Mouse (Mus musculus) limb, embryonic 12.5 days (tissue): ENCODE data around the gene Aldh5a1. TPM values are rescaled to one million over a fixed set of nuclear protein-coding genes. Genes with fewer than 3 reads are reported as not detected.

Experiments
- ATAC-seq: fragments of 200-750 bp; cut with Nextera tagmentation; 2 replicates; pipeline ENCODE4 v1.8.0; 2017; ENCODE audit warnings: low read depth, moderate TSS enrichment; ENCODE audit not compliant: insufficient number of reproducible peaks, insufficient read depth, low FRiP score, low TSS enrichment
- H3K27ac ChIP-seq: fragments of 300-500 bp; sonication (generic); 2 replicates; pipeline ENCODE4 v1.5.1; 2016; ENCODE audit warnings: mild to moderate bottlenecking, moderate library complexity
- H3K27me3 ChIP-seq: fragments of 300-500 bp; sonication (generic); 2 replicates; pipeline ENCODE4 v1.6.1; 2016; ENCODE audit warnings: mild to moderate bottlenecking, moderate library complexity
- H3K36me3 ChIP-seq: fragments of 300-500 bp; sonication (generic); 2 replicates; pipeline ENCODE4 v1.6.1; 2016; ENCODE audit warnings: mild to moderate bottlenecking, moderate library complexity
- H3K4me1 ChIP-seq: fragments of 300-500 bp; sonication (generic); replicated peaks from 2 replicates; pipeline ENCODE4 v1.6.1; 2016
- H3K4me2 ChIP-seq: fragments of 300-500 bp; sonication (generic); 2 replicates; pipeline ENCODE4 v1.6.1; 2016; ENCODE audit warnings: mild to moderate bottlenecking, moderate library complexity
- H3K4me3 ChIP-seq: fragments of 300-500 bp; sonication (generic); replicated peaks from 2 replicates; pipeline ENCODE4 v1.5.1; 2016; ENCODE audit warnings: mild to moderate bottlenecking
- H3K9ac ChIP-seq: fragments of 300-500 bp; sonication (generic); replicated peaks from 2 replicates; pipeline ENCODE4 v1.6.1; 2016; ENCODE audit warnings: mild to moderate bottlenecking, moderate library complexity
- H3K9me3 ChIP-seq: fragments of 300-500 bp; sonication (generic); 2 replicates; pipeline ENCODE4 v1.6.1; 2016; ENCODE audit warnings: mild to moderate bottlenecking, moderate library complexity
- WGBS: fragments of 180-500 bp; shearing (Covaris S2); methylation state at CpG from one replicate; pipeline ENCODE4 v1.1.7; 2016; 5-methylcytosine and 5-hydroxymethylcytosine counted together
- polyA plus RNA-seq: library from polyadenylated mRNA; unstranded; fragments of >200 nt; fragmentation: Nextera tagmentation; extraction: Ambion mirVana; gene quantifications from 2 replicates; pipeline ENCODE4 v1.2.1, GENCODE M21; 2016

The Aldh5a1 gene
- polyA plus RNA-seq, 1 experiment from 2014 or later = 6.0 TPM

GRCm38 (mm10) chr13:24955500-24955899 lies 18.0 kb upstream of the Aldh5a1 start:
- Histone ChIP-seq H3K4me1 (no peaks in the 10 kb centered on the region), H3K9me3 (no peaks in the 10 kb centered on the region), H3K9ac (no peak overlapping the region), H3K4me3 (no peak overlapping the region), H3K27ac (no peak overlapping the region), H3K27me3 (peaks cover 16% of the 10 kb centered on the region), H3K4me2 (no peak overlapping the region), H3K36me3 (no peaks in the 10 kb centered on the region)
- no peak for ATAC-seq
- WGBS = 5% methylated on average over 10 of the region's 10 CpGs

- H3K4me1 ChIP-seq = no peaks in the 10 kb centered on the region
- no peaks in the 10 kb centered on the region for H3K9me3 ChIP-seq
- peaks cover 16% of the 10 kb centered on the region for H3K27me3 ChIP-seq
- no peaks in the 10 kb centered on the region for H3K36me3 ChIP-seq
- no peak overlapping the region for H3K4me3 ChIP-seq
- H3K4me2 ChIP-seq = no peak overlapping the region
- no peak overlapping the region for H3K9ac ChIP-seq
- ATAC-seq = no peak
- WGBS = 30% methylated on average over 11 of the region's 11 CpGs
- H3K27ac ChIP-seq = no peak overlapping the region
Observed at GRCm38 (mm10) chr13:24955091-24955490, 17.6 kb upstream of the Aldh5a1 start.

GRCm38 (mm10) chr13:24952659-24953058 lies 15.2 kb upstream of the Aldh5a1 start:
- Histone ChIP-seq H3K4me3 (no peak overlapping the region), H3K27me3 (peaks cover 16% of the 10 kb centered on the region), H3K36me3 (no peaks in the 10 kb centered on the region), H3K4me2 (no peak overlapping the region), H3K9me3 (no peaks in the 10 kb centered on the region), H3K27ac (no peak overlapping the region), H3K9ac (no peak overlapping the region), H3K4me1 (no peaks in the 10 kb centered on the region)
- ATAC-seq = no peak
- WGBS = 70% methylated on average over 7 of the region's 7 CpGs

- H3K27ac ChIP-seq = no peak overlapping the region
- no peaks in the 10 kb centered on the region for H3K27me3 ChIP-seq
- no peak overlapping the region for H3K9ac ChIP-seq
- WGBS = 90% methylated on average over 6 of the region's 6 CpGs
- no peak for ATAC-seq
- no peak overlapping the region for H3K4me2 ChIP-seq
- no peaks in the 10 kb centered on the region for H3K9me3 ChIP-seq
- H3K36me3 ChIP-seq = no peaks in the 10 kb centered on the region
- H3K4me1 ChIP-seq = no peaks in the 10 kb centered on the region; the same call in 1 of the 2 replicates
- H3K4me3 ChIP-seq = no peak overlapping the region
Observed at GRCm38 (mm10) chr13:24948870-24949269, 11.4 kb upstream of the Aldh5a1 start.

GRCm38 (mm10) chr13:24947158-24947557 lies 9.7 kb upstream of the Aldh5a1 start:
- no peak overlapping the region for H3K9ac ChIP-seq
- H3K4me1 ChIP-seq = no peaks in the 10 kb centered on the region; the same call in 1 of the 2 replicates
- WGBS = 88% methylated on average over 5 of the region's 5 CpGs
- no peak overlapping the region for H3K27ac ChIP-seq
- ATAC-seq = no peak
- no peaks in the 10 kb centered on the region for H3K27me3 ChIP-seq
- H3K36me3 ChIP-seq = no peaks in the 10 kb centered on the region
- H3K4me2 ChIP-seq = no peak overlapping the region
- no peaks in the 10 kb centered on the region for H3K9me3 ChIP-seq
- no peak overlapping the region for H3K4me3 ChIP-seq

- ATAC-seq = no peak
- Histone ChIP-seq H3K9ac (no peak overlapping the region), H3K4me1 (no peaks in the 10 kb centered on the region; the same call in 1 of the 2 replicates), H3K4me2 (no peak overlapping the region), H3K27ac (0 out of 2 replicates have a peak overlapping the region, but pooled peaks have one; percentile 9), H3K36me3 (no peaks in the 10 kb centered on the region), H3K9me3 (no peaks in the 10 kb centered on the region), H3K27me3 (no peaks in the 10 kb centered on the region), H3K4me3 (no peak overlapping the region)
- WGBS = 30% methylated on average over 4 of the region's 4 CpGs
Observed at GRCm38 (mm10) chr13:24945567-24945966, 8.1 kb upstream of the Aldh5a1 start.

- H3K9ac ChIP-seq = no peak overlapping the region
- H3K27ac ChIP-seq = no peak overlapping the region
- H3K36me3 ChIP-seq = no peaks in the 10 kb centered on the region
- WGBS = 81% methylated on average over 8 of the region's 8 CpGs
- no peak overlapping the region for H3K4me2 ChIP-seq
- H3K4me1 ChIP-seq = peaks cover 3% of the 10 kb centered on the region; the same call in 1 of the 2 replicates
- H3K9me3 ChIP-seq = no peaks in the 10 kb centered on the region
- H3K4me3 ChIP-seq = no peak overlapping the region
- H3K27me3 ChIP-seq = no peaks in the 10 kb centered on the region; the same call in 1 of the 2 replicates
- ATAC-seq = no peak
Observed at GRCm38 (mm10) chr13:24943303-24943702, 5.8 kb upstream of the Aldh5a1 start.

GRCm38 (mm10) chr13:24942512-24943282 lies 5.2 kb upstream of the Aldh5a1 start, which contains the start of gene Gpld1:
Gene Gpld1, plus strand, starts transcription at chr13:24943152.
- H3K36me3 ChIP-seq = no peaks in the 10 kb centered on the region
- H3K4me3 ChIP-seq = no peak within 1 kb of the TSS
- no peaks in the 10 kb centered on the region for H3K9me3 ChIP-seq
- H3K27me3 ChIP-seq = peaks cover 3% of the 10 kb centered on the region; the same call in 1 of the 2 replicates
- no peak within 1 kb of the TSS for H3K4me2 ChIP-seq
- no peak within 1 kb of the TSS for H3K9ac ChIP-seq
- peaks cover 9% of the 10 kb centered on the region for H3K4me1 ChIP-seq
- H3K27ac ChIP-seq = no peak within 1 kb of the TSS
- no peak for ATAC-seq
- WGBS = 67% methylated on average over 17 of the region's 17 CpGs

GRCm38 (mm10) chr13:24939472-24939871 lies 2.0 kb upstream of the Aldh5a1 start:
- Histone ChIP-seq H3K9ac (no peak overlapping the region), H3K4me3 (no peak overlapping the region), H3K4me2 (no peak overlapping the region), H3K27me3 (peaks cover 3% of the 10 kb centered on the region; the same call in 1 of the 2 replicates), H3K36me3 (no peaks in the 10 kb centered on the region), H3K9me3 (no peaks in the 10 kb centered on the region), H3K4me1 (peaks cover 12% of the 10 kb centered on the region), H3K27ac (no peak overlapping the region)
- WGBS = 86% methylated on average over 9 of the region's 9 CpGs
- no peak for ATAC-seq

- H3K9me3 ChIP-seq = no peaks in the 10 kb centered on the region
- 32% methylated on average over 9 of the region's 9 CpGs for WGBS
- peaks cover 3% of the 10 kb centered on the region; the same call in 1 of the 2 replicates for H3K27me3 ChIP-seq
- no peak overlapping the region for H3K4me2 ChIP-seq
- ATAC-seq = no peak
- peaks cover 12% of the 10 kb centered on the region for H3K4me1 ChIP-seq
- H3K4me3 ChIP-seq = no peak overlapping the region
- no peaks in the 10 kb centered on the region for H3K36me3 ChIP-seq
- H3K27ac ChIP-seq = no peak overlapping the region
- no peak overlapping the region for H3K9ac ChIP-seq
Observed at GRCm38 (mm10) chr13:24938683-24939082, 1.2 kb upstream of the Aldh5a1 start.

GRCm38 (mm10) chr13:24937839-24938166 lies 342 bp upstream of the Aldh5a1 start:
- peaks cover 12% of the 10 kb centered on the region for H3K4me1 ChIP-seq
- peak overlapping the region; percentile 92 for H3K4me3 ChIP-seq
- H3K9me3 ChIP-seq = no peaks in the 10 kb centered on the region
- H3K4me2 ChIP-seq = peak overlapping the region; percentile 80
- H3K27ac ChIP-seq = no peak overlapping the region
- peak overlapping the region; percentile 91; the same call in 1 of the 2 replicates for H3K9ac ChIP-seq
- H3K36me3 ChIP-seq = no peaks in the 10 kb centered on the region
- peaks cover 3% of the 10 kb centered on the region; the same call in 1 of the 2 replicates for H3K27me3 ChIP-seq
- ATAC-seq = peak; percentile 52; the same call in 1 of the 2 replicates
- WGBS = 18% methylated on average over 12 of the region's 12 CpGs

GRCm38 (mm10) chr13:24936772-24937107 lies 721 bp downstream of the Aldh5a1 start:
- WGBS = 58% methylated on average over 5 of the region's 5 CpGs
- Histone ChIP-seq H3K27me3 (peaks cover 3% of the 10 kb centered on the region; the same call in 1 of the 2 replicates), H3K4me3 (peak overlapping the region; percentile 92), H3K4me1 (peaks cover 12% of the 10 kb centered on the region), H3K9ac (no peak overlapping the region), H3K27ac (no peak overlapping the region), H3K4me2 (peak overlapping the region; percentile 80), H3K36me3 (no peaks in the 10 kb centered on the region), H3K9me3 (no peaks in the 10 kb centered on the region)
- ATAC-seq = no peak
